Mouse (Mus musculus) thymus, postnatal 36 days (tissue): Measurements from ENCODE around the gene Lap3.

Experiments
- DNase-seq, 2 experiments: peaks; one replicate each; pipeline ENCODE4 v3.0.0; 2022; ENCODE audit warnings: mixed read lengths in 2 of 2

Lap3 gene

GRCm38 (mm10) chr5:45493191-45494092 lies at the start of gene Lap3:
TSS of gene Lap3 (plus strand) at chr5:45493374.
- peak; percentile 98 for DNase-seq

DNA sequence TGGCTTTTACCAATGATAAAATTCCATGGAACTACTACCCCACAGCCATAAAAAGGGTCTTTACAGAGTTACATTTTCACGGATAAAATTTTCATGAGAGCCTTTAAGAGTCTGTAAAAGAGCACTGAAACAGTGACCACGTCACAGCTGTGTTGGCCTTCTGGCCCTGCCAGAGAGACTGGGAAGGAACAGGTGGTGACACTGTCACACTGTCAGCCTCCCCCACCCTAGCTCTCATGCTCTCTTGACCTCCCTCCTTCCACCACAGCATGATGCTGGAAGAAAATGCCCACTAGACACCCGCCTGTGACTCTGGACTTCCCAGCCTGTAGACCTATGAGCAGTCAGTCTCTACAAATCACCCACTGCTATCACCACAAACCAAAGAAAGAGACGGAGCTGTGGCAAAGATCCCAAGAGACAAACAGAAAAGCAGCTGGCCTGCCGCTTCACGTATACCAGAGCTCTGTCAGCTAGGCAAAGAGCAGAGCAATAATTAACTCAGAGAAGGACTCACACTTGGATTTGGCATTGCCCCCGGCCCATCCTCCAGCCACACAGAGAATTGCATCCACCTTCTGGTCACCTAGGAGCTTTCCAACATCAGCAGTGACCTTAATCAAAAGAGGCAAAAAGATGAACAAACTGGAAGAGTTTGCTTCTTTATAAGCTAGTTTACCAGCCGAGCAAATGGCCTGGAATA lies 48.9 kb upstream of the Lap3 start:
- DNase-seq = no peak

GRCm38 (mm10) chr5:45448676-45449075 lies 44.5 kb upstream of the Lap3 start:
- no peak for DNase-seq

DNA sequence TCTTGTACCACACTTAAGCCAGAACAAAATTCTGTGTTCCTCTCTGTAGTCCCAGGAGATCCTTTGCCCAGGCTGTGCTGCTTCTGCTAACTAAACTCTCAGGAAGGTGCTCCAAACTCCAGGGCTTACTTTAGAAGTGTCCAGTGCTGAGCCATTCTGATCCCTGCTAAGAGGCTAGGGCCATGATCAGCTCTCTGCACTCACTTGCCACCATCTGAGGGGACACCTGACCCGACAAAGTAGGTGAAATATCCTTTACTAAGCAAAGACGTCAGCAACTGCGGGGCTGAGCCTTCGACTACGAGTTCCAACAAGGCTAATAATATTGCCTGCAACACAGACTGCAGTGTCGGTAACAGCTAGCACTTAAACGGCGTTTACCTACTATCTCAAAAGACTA lies 44.0 kb upstream of the Lap3 start:
- no peak for DNase-seq

DNA sequence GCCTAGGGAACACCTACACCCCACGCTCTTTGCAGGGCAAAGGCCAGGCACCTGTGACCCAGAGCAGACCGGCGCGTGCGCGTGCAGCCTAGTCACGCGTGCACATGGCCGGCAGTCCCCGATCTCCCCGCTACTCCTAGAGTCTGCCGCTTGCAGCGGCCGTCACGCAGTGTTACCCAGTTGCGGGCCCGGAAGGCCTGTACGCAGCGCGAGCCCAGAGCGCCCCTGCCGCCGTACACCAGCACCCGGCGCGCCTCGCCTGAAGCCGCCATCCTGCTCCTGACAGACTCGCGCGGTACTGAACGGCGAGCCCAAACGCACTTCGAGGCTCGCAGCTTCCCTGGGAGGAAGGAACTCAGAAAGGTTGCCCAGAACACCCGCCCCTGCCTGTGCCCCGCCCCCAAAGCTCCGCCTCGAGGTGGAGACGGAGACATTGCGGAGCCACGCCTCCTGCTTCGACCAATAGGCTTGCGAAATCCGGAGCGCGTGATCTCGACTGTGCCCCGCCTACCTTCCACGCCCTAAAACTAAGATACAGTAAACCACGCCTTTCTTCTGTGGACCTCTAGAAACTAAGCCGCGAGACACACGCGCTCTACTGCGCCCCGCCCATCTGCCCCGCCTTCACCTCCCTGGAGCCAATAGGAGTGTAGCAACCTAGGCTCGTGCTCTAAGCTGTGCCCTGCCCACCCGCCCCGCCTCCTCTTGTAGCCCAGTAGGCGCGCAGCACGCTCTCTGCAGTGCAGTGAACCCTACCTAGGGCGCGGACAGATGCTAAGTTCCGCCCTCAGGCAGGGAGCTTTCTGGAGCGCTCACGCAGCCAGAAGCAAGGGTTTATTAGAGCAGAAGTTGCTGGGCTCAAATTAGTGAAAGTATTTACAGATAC lies 43.1 kb upstream of the Lap3 start, which contains the start of gene Qdpr:
TSS of gene Qdpr (minus strand) at position 406 of the 886 bp plus-strand sequence.
- DNase-seq = peak; percentile 95 to 96

GRCm38 (mm10) chr5:45453451-45453850 lies 39.7 kb upstream of the Lap3 start, which contains the start of gene Clrn2:
TSS of gene Clrn2 (plus strand) at chr5:45453751.
- no peak for DNase-seq

DNA sequence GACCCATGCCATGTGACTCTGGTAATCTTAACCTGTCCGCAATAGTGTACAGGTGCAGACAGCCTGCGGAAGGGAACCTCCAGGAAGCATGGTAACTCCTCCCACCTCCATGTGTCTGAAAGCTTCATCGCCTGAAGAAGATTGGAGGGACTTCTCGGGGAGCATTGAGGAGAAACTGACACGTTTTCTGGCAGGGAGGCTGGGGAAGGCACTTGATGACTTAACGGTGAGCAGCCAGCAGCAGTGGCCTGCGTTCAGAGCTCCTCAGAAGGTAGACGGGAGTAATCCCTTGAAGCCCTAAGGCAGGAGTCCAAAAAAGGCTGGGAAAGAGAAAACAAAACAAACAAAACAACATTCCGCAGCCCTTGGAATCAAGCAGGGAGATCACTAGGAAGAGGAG lies 38.7 kb upstream of the Lap3 start:
- no peak for DNase-seq

GRCm38 (mm10) chr5:45472880-45473450 lies 20.2 kb upstream of the Lap3 start:
- no peak for DNase-seq

DNA sequence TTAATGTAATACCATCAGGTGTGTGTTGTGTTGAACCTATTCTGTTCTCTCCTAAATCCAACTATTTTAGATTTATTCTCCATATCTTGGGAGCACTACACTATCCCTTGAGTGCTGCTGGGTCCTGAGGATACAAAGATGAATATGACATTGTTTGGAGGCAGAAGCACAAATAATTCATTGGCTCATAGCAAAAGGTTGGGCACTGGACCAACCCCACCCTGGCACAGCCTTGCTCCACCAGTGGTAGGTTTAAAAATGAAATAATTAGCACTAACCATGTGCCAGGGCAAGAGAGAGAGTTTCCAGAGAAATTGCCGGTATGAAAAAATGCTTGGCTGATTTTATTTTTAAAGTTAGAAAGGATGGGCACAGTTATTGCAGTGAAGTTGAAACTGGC lies 19.7 kb upstream of the Lap3 start:
- DNase-seq = no peak

DNA sequence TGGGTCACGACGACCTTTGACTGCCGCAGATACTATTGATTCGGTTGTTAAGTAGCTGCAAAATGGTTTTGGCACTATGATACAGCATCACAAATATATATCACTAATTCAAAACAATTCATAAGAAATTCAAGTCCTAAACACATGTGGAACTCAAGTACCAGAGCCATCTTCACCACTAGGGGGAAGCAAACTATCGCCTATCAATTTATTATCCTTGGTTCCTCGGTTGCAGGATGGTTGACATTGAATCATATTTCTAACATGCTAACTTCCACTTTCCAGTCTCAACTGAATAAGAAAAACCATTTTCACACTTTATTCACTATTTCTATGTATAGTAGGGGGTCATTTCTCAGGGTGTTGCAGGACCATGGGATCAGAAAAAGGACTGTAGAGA lies 19.0 kb upstream of the Lap3 start:
- DNase-seq = no peak

GRCm38 (mm10) chr5:45474758-45475157 lies 18.4 kb upstream of the Lap3 start:
- no peak for DNase-seq

DNA sequence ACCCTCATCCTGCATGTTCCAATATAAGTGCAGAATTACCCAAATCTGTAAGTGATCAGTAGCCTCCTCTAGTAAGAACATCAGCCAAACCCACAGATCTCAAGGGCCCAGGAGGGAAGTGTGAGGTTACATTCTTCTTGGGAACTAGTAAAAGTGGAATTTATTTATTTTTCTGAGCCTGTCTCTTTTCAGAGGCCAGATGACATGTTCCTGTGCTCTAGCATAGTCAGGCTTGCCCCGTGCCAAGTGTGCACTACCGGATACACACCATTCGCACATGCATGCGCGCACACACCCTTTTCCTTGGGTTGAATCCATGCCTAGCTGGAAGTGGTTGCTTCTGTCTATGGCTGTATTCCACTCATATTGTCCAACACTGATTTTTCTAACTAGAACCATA lies 17.4 kb upstream of the Lap3 start:
- DNase-seq = no peak

- DNase-seq = no peak
Observed at GRCm38 (mm10) chr5:45476288-45476687, 16.9 kb upstream of the Lap3 start.

DNA sequence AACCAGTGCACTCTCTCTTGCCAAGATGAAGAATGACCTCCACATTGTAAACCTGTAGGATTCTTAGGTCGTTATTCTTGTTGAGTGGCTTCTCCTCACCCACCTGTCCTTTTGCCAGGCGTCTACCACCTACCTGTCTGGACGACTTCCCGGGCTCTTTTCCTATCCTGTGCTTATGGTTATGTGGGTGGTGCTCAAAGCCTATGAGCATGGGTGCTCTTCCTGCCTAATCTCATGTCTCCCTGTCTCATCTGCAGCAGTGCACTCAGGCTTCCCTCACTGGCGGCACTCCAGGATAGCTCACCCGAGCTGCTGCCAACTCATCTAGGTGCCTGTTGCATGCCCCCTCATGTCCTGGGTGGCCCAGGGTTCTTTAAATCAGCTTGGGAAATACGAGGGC lies 15.6 kb upstream of the Lap3 start:
- DNase-seq = no peak

DNA sequence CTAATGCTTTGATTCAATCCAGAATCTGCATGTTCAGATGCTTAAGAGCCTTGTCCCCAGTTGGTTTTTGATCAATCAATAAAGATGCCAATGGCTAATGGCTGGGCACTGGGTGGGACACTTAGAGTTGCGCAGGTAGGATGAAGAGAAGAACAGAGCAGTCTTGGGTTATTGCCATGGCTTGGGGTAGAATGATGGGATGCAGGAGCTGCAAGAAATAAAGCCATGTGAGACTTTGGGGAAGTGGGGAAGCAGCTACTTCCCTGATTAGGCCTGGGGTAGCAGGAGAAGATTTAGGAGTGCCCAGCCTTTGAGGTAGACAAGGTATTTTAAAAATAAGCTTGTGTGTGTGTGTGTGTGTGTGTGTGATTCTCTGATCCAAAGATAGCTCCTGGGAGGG lies 13.1 kb upstream of the Lap3 start:
- DNase-seq = no peak

DNA sequence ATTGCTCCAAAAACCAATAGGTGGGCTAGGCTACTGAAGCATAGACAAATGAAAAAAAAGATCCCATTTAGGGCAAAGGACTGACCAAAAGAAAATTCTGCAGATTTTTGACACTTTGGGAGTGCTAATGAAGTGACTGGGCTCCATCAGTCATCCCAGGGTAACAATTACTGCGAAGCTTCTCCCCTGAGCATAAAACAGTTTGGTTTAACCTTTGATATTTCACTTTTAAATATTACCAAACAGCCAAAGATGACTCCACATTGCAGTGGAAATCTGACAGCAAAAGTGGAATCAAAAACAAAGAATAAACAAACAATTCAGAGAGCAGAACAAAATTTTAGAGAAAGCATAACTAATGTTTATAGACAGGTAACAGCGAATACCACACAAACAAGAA lies 12.0 kb upstream of the Lap3 start:
- no peak for DNase-seq

DNA sequence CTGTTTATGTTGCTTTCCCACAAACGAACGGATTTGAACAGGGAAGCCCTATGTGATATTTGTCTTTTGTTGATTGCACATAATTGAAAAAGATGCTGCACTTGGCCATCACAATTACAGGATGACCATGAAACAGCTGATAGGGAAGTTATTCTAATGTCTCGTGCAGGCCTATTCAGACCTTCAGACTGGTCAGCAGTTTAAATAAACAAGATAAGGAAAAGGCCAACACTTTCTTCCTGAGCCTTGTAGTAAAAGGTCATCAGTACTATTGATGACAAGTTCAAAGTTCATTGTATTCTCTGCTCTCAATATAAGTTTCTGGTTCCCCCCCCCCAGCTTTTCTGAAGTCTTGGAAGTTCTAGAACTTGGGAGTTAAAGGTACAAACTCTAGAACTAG lies 10.6 kb upstream of the Lap3 start:
- no peak for DNase-seq

- no peak for DNase-seq
Observed at GRCm38 (mm10) chr5:45483654-45484053, 9.5 kb upstream of the Lap3 start.

- DNase-seq = no peak
Observed at GRCm38 (mm10) chr5:45491776-45492175, 1.4 kb upstream of the Lap3 start.

GRCm38 (mm10) chr5:45494093-45494755 lies 1.1 kb downstream of the Lap3 start:
- DNase-seq = no peak

DNA sequence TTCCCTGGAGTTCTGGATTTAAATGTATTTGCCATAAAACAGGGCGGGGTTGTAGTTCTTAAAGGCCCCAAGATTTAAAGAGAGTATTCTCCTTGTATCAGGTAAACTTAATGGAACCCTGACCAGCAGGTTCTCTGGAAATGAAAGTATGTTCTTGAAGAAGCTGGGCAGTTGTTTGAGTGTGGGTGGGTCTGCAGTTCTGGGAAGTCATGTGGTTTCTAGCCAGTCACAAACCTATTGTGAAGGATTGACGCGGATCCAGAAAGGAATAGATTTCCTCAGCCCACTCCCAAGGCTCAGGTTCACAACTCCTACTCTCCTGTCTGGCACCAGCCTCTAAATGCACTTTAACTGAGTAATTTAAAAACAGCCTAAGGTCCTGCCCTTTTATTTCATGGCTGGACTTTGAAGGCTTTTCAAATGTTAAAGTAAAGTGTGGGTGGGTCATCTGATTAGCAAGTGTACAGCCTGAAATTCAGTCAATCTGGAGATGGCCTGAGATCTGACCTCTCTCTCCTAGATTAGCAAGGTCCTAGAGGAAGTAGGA lies 2.3 kb downstream of the Lap3 start:
- DNase-seq = no peak

DNA sequence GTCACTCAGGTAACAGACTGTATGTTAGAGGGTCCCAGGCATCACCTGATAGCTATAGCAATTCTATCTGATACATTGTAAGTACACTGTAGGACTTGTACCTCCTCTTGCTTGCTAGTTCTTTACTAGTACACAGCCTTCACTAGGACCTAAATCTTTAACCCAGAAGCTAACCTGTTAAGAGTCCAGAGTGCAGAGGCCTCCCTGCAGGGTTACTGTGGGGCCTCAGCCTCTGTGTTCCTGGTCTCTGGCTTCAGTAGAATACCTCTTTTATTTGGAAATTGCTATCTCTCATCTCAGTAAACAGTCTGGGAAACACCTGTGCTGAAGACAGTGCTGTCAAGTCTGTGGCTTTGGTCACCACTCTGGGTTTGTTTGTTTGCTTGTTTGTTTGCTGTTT lies 2.9 kb downstream of the Lap3 start:
- no peak for DNase-seq
